Mouse (Mus musculus) testis, postnatal 10 days (tissue): ENCODE measurements around the gene Smc1b.

ENCODE experiments used
- DNase-seq: peaks from one replicate; pipeline ENCODE4 v3.0.0; 2021; ENCODE audit warnings: low spot score

The Smc1b gene

DNA sequence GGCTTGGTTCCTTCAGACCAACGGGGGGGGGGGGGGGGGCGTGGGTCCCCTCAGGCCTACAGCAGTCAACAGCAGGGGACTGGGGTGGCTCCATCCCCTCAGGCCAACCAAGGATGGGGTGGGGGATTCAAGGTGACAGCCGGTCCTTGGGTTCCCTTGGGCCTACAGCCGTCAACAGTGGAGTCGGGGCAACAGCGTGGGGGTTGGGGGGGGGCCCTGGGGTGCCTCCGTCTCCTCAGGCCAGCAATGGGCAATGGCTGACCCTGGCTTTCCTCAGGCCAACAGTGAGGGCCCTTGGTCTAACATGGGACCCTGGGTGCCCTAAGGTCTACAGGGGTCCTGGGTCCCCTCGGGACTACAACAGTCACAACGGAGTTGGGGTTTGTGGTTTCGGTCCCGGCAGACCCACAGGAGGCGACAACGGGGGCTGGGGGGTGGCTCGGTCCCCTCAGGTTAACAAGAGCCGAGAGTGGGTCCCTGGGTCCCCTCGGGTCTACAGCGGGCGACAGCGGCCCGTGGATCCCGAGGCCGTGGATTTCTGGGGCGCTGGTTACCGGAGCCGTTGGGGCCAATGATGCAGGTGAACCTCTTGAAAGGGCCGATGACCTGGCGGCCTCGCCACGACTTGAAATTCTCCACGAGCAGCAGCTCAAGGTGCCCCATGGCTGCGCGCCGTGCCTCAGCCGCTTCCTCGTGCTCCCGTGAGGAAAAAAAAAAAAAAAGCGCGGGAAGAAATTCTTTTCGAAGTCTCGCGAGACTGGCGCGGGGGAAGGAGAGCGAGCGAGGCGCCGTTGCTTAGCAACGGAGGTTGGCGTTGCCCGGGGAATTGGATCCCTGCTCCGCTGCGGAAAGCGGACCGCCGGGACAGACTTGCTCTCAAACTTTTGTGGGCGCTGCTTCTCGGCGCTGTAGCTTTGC, at the start of gene Smc1b, which contains the start of gene Ribc2:
Gene Smc1b, minus strand, starts transcription at position 690 of the 918 bp plus-strand sequence.
Gene Ribc2, plus strand, starts transcription at position 804 of the 918 bp plus-strand sequence.
- DNase-seq, result peak; percentile 88

DNA sequence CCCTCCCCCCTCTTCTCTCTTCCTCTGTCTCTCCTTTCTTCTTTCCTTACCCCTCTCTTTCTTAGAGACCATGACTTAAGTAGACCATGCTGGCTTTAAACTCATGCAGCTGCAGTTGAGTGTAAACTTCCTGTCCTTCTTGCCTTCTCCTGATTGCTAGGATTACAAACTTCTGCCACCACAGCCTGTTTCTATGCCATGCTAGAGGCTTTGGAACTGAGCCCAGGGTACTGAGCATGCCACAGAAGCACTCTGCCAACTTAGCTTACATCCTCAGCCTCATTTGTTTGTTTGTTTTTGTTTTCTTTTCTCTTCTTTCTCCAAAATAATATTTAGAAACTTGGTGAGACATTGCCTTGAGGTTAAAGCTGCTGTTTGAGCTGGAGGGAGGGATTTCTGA, 48.6 kb upstream of the Smc1b start:
- no peak for DNase-seq

DNA sequence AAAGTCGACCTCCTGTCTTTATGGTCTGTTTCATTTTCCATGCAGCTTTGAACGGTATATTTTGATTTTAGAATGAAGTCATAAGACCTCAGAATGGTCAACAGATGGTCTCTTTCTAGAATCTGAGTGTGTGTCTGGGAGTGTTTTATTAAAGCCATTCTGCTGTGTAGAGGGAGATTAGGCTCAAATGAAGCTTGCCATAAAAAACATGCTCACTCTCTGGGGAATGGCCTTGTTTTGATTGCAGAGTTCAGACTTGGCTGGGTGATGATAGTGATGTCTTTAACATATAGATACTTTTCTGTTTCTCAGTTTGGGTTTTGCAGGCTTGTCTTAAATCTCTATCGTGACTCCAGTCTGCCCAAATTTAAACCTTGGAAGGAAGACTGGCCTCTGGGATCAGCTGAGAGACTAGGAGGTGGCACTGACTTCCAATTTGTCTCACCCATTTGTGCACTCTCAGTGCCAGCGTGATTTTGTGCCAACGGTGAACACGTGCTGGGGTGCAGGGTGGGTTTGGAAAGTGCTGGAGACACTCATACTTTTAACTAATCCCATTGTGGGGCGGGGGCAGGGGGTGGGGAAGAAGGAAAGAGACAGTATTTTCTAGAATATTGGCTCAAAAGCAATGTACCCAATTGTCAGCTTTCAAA, 47.9 kb upstream of the Smc1b start:
- DNase-seq, result no peak

DNA sequence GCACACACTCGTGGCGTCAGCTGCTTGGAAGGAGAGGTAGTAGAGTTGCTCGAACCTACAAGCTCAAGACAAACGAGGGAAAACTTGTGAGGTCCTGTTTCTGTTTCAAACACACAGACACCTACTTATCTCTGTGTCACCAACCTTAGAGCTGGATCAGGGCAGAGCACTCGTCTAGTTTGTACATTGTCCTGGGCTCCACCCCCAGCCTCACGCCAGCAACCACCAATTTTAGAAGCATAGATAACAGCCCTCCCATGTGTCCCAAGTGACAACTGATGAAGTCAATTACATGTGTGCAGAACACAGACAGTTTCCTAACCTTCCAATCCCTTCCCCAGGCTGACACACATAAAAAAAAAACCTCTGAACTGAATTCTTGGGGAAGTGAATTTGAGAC, 46.4 kb upstream of the Smc1b start:
- no peak for DNase-seq

DNA sequence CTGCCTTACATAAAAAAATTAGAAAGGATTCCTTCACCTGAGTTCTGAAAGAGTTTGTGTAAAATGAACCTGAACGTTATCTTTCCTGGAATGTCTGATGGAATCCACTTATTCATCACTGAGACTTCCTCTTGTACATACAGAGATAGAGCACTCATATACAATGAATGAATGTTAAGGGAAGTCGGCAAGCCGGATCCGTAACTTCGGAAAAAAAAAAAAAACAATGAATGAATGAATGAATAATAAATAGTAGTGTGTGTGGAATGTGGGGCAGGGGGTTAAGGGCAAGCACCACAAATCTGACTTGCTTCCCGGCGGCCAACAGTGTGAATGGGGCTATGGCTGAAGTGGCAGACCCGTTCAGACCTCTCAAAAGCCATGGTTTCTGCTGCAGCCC, 45.8 kb upstream of the Smc1b start:
- peak; percentile 89 for DNase-seq

DNA sequence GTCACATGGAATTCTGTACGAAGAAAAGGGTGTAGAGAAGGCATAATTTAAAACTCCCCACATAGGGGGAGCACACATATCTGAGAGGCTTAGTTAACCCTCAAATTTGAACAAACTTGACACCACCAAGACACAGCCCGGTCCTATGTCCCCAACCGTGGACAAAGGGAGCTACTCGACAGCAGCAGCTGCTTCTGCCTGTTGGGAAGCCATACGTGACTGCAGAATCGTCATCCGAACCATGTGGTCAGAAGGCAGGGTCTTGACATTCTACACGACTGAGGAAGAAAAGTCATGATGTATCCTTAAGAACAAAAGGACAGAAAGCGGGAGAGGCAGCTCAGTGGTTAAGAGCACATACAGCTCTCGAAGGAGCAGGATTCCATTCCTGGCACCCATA, 42.3 kb upstream of the Smc1b start:
- DNase-seq, result no peak

DNA sequence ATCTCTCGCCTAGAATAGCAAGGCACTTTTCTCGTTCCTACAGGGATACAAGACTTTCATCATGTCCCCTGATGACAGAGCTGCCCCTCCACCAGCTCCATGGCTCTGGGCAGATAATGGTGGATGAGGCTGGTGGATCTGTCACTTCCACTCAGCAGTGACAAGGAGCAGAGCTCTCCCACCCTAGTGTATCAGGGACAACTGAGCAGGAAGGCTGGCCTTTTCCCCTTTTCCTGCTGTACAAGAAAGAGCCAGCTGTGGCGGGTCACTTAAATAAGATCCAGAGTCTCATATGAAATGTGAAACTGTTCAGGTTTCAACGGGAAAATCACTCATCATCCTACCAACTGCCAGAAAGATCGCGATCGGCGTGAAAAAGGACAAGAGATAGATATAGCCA, 41.7 kb upstream of the Smc1b start:
- DNase-seq, result no peak

DNA sequence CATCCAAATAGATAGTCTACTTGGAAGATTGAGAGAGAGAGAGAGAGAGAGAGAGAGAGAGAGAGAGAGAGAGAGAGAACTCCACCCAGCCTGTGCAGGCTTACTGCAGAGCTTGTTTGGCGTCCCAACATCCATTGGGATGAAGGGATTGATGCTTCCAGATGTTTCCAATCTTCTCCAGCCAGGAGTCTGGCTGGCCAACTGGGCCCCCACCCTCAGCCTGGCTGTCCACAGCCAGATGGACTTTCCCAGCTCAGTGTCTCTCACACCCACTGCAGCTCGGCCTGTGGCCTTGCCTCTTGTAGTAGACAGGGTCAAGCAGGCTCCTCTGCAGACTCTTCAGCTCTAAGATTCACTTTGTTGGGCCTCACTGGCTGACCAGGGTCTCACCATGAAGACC, 40.3 kb upstream of the Smc1b start:
- no peak for DNase-seq

DNA sequence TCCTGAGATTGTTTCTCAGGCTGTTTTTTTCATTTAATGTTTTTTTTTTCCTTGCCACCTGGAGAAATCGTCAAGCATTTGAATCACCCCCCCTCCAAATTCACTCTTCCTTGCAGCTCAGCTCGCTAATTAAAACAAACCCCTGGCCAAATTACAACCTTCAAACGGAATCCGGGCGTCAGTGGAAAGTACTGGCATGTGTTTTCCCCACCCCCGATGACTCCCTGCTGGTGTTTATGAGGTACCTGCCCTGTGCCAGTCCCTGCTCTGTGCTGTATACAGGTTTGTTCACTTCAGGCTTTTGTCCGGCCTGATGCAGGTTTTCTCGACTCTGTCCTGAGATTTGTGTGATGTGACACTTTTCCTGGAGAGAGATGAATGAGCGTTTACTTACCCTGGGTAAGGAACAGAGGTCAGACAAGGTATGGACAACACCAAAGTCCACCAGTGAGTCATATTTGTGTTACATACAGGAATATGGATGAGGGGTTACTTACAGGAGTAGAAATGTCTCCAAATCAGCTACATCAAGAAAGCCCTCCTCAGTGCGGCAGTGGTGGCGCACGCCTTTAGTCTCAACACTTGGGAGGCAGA, 35.4 kb upstream of the Smc1b start:
- DNase-seq, result no peak

DNA sequence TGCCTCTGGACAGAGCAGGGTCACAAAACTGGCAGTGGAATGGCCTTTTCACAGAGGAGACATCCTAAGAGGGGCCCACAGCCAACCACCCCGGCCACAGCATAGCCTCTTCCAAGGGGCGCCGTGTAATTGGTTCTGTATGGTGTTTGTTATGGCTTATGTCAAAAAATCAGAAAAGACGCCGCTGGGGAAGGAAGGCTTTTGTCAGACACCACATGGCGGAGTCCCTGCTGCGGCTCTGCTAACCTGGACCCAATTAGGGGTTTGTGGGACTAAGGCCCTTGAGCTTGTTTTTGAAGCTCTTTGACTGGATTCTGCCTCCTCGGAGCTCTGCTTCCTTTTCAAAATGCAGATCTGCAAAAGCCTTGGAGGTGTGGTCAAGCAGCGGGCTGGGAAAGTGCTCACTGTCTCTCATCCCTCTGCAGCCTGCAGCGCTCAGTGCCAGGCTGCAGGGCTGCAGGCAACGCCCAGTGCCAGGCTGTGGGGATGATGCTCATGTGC, 34.7 kb upstream of the Smc1b start:
- DNase-seq, result no peak

DNA sequence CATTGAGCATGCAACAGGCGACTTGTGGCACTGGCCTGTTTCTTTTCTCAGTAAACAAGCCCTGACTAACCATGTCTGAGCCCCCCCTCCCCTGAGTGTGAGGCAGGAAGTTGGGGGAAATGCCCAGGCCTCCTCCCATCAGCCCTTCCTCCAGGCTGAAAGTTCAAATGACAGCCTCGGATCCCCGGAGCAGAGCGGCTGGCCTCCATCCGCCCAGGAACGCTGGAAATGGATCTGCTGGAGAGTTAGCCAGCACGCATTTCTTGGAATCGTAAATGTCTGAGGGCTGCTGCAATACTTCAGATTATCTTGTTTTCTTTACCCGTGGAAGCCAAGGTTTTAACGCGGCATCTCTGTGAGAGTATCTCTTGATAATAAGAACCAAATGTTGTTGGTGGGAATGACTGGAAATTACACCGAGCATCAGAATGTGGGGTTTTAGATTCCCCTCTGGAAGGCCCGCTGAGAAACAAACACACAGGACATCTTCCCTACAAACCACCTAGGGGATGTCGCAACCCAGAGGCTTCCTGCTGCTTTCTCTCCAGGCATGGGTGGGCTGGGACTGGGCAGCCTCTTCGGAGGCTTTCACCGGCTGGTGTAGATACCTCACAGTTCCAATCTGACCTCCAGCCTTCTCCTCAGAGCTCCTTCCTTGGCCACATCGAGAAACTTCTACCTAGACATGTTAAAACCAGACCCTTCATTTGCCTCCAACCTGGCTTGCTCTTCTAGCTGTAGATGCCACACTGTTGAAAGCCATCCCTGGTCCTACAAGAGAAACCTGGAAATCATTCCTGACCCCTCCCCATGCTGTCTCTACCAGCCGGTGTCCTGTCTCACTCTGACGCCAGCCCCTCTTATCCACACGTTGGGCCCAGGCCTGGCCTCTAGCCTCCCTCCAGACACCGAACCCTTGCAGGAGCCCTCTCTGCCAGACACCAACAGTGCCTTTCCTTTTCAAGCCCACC, 31.2 kb upstream of the Smc1b start:
- DNase-seq, result no peak

DNA sequence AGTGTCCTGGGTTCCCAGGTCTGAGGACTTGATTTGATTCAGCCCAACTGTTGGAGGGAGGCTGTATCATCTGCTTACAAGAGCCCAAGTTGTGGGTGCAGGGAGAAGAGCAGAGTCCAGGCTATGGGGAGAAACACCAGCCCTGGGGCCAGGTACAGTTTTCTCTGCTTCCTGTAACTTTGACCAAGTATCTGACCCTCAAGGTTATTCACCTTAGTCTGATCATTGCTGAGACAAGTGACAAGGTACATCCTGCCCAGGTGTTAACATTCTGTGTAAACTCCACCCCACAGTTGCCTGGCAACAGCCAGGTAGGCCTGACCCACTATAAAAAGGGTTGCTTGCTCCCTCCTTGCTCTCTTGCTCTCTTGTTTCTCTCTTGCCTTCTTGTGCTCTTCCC, 29.7 kb upstream of the Smc1b start:
- no peak for DNase-seq

DNA sequence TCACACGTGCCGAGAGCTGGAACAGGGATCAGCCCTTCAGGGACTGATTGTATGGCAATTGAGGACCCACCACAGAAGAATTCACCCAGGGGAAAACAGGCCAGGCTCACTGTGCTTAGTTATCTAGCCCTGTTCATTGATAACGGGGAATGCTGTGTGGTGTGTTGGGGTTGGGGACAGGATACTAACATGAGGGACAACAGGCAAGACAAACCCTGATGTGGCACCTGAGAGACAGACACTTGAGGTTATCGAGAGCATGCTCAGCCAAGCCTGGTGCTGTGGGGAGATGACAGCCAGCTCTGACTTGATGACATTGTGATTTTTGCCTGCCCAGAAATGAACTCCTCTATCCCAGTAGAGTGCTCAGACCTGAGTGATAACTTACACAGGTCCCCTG, 24.4 kb upstream of the Smc1b start:
- no peak for DNase-seq

DNA sequence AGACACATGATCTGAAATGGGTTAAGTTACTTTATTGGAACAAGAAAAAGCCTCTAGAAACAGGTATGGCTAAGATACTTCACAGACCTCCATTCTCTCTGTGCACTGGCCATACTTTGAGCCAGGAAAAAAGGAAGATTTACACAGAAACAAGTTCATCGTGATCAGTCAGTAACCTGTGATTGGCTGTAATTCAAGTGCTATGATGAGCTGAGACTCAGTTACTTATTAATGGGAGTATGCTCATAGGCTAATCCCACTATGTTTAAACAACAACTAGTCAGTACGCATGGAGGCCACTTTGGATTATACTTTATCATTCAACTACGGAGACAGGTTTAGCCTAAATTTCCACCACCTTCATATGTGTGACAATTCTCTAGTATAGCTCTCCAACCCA, 22.3 kb upstream of the Smc1b start:
- DNase-seq, result no peak

DNA sequence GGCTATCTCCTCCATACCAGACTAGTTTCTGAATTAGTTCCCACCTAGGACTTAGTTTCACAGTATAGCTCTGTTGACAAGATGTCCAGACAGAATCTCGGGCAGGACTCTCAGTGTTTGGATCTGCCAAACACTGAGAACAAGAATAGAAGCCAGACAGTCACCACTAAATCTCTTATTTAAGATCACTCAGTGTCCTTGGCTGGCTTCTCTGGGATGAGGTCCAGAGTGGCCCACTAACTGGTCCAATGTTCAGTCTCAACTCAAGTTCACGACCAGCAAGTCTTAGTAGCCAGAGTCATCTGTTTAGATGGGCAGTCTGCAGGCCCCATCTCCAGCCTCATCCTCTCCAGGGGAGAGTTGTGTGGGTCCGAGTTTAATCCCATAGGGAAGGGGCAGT, 20.8 kb upstream of the Smc1b start:
- no peak for DNase-seq

DNA sequence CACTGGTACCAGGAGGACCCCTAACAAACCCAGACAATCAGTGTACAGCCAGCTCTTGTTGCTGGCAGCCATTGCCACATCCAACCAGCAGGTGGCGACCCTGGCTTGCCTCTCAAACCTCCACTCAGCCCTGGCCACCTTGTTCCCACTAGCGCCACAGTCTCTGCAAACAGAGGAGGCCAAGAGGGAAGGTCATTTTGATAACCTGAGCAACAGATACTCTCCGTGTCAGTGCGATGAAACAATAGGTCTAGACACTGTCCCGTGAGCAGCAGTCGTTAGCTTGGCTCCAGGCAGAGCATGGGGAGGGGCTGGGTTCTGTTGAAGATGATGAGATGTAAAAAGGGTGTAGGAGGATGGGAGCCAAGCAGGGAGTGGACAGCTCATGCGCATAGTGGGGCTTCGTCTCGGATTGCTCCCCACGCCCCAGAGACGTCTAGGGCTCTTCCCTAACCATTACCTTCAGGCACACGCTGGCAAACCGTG, 19.7 kb upstream of the Smc1b start:
- peak; percentile 88 for DNase-seq

DNA sequence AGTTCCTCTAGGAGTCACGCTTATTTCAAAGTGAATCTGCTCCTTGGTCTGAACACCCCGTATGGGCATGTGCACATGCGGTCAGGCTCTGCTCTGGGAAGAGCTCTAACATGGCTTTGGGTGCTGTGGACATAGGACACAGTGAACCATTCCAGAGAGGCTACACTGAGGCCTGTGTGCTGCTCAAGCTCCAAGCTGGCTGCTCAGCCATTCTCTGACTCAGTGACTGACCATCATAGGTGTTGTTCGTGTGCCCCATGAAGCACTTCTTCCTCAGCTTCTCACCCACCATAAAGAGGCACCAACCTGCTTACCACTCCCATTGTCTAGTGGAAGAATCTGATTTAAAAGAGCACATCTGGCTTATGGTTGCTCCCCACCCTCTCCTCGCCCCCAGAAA, 12.5 kb upstream of the Smc1b start:
- peak; percentile 13 for DNase-seq

DNA sequence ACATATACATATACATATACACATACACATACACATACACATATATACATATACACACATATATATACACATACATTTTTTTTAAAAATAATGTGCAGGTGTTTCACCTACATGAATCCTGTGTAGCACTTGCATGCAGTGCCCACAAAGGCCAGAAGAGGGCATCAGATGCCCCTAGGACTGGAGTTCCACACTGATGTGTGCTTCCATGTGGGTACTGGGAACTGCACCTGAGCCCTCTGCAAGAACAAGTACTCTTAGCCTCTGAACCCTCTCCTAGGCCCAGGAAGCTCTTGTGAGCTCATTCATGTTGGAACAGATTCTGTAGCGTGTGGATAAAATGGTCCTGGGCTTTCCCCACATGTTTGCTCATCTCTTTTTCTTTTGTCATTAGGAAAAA, 12.0 kb upstream of the Smc1b start:
- DNase-seq, result peak; percentile 38

DNA sequence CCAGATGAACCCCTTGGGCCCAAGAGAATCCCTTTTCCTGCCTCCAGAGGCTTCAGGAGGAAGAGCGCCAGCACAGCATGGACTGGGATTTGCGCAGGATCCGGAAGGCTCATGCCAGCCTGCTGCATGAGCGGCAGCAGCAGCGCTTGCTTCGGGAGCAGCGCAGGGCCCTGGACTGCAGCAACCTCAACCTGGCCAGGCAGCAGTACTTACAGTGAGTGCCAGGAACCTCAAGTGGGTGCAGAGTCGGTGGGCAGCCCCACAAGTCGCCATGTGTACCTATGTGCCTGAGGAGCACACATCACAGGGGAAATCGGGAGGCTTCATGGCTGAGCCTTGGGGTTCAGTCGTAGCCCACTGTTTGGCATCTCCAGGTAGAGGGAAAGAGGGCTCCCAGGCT, 11.4 kb upstream of the Smc1b start:
- no peak for DNase-seq

DNA sequence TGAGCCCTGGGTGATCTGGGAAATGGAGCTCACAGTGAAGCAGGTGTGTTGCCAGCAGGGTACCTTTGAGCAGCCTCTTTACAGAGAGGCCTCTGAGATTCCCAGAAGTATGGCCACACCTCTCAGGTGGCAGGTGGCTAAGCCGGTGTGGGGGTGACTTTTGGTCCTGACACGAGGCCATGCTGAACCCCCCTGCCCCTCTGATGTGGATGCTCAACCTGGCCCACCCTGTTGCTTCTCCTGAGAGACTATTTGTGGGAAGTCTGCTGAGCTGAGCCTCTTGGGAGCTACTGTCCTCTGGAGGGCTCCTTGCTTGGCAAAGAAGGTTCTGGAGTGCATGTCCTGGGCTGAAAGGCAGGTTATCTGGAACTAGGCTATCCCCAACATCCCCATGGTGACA, 10.7 kb upstream of the Smc1b start:
- peak; percentile 32 for DNase-seq

DNA sequence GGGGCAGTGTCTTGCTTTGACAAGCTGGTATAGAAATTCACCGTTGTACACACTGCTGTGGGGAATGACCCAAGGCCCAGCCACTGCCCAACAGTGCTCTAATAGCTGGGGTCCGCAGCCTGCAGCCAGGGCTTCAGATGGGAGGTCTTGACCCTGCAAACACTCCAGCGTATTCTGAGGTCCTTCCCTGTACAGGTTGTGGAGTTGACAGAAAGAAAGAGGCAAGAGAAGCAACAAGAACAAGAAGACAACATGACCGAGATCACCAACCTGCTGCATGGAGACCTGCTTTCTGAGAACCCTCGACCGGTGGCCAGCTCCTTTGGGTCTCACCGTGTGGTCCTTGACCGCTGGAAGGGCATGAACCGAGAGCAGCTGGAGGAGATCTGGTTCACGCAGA, 9.5 kb upstream of the Smc1b start:
- DNase-seq, result peak; percentile 33

DNA sequence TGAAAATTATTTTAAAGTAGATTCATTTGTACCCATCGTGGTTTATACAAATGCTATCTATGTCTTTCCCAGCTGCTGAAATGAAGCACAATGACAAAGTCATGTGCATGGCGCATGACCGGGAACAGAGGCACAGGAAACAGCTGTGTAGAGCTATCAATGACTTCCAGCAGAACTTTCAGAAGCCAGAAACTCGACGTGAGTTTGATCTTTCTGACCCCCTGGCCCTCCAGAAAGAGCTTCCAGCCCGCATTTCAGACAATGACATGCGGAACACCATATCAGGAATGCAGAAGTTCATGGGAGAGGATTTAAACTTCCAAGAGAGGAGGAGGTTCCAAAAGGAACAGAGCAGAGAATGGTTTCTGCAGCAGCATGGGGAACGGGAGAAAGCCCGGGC, 3.4 kb upstream of the Smc1b start:
- no peak for DNase-seq
